ENCODE assay signal across 12 mouse cellular contexts in the genomic region with DNA sequence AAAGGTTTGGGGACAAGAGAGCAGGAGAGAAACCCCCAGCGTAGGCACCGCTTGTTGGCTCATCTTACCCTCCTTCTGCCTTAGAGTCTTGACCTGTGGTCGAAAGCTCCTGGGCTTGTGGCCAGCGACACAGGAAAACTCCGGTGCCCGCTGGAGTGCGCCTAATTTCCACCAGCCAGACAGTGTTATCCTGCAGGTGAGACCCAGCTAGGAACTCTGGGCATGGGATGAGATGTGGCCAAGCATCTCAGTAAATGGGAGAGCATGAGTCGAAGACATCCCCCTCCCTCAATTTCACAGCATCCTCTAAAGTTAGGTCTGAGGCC. TPM values are rescaled to one million over a fixed set of nuclear protein-coding genes. Genes with fewer than 3 reads are reported as not detected.
DNase-seq lines count a peak whose midpoint lies in the region; ATAC-seq and TF ChIP-seq lines count a peak whose summit lies in the region.
"Had no signal": no experiment of that assay in that cellular context is flagged by ENCODE, and none has a peak within 500 bp of the region (broad histone marks: within the 10 kb centered on the region; RNA-seq: fewer than 3 reads in every experiment).

No protein-coding gene starts in this region.

- no peaks in the 10 kb centered on the region for H3K9me3 ChIP-seq in forebrain, embryonic 10.5 days
- no peaks in the 10 kb centered on the region for H3K9me3 ChIP-seq in forebrain, postnatal 0 days (ENCODE audit: low read length)
- H3K9me3 ChIP-seq in heart, embryonic 16.5 days (replicated peaks; ENCODE audit: control insufficient read depth, low read length) = no peaks in the 10 kb centered on the region
- H3K9me3 ChIP-seq: limb, embryonic 13.5 days; megakaryocyte, embryonic 14.5 days had no signal

- no peaks in the 10 kb centered on the region for H3K27me3 ChIP-seq in forebrain, embryonic 10.5 days (ENCODE audit: poor library complexity, severe bottlenecking)
- H3K27me3 ChIP-seq in forebrain, postnatal 0 days (ENCODE audit: insufficient read depth, low read length) = no peaks in the 10 kb centered on the region
- H3K27me3 ChIP-seq in heart, embryonic 16.5 days (ENCODE audit: control insufficient read depth, insufficient read depth, low read length) = no peaks in the 10 kb centered on the region
- H3K27me3 ChIP-seq in small intestine, adult 2 months (ENCODE audit: control insufficient read depth, insufficient read depth, low read length) = no peaks in the 10 kb centered on the region
- H3K27me3 ChIP-seq: limb, embryonic 13.5 days had no signal

- peak overlapping the region; percentile 73 for H3K27ac ChIP-seq in forebrain, embryonic 10.5 days
- no peak overlapping the region for H3K27ac ChIP-seq in forebrain, postnatal 0 days (ENCODE audit: low read depth, low read length)
- H3K27ac ChIP-seq in heart, embryonic 16.5 days (ENCODE audit: low read length) = peak overlapping the region; percentile 88; the same call in 1 of the 2 replicates
- peak overlapping the region; percentile 81 for H3K27ac ChIP-seq in small intestine, adult 2 months (ENCODE audit: insufficient read depth, low read depth, low read length)
- H3K27ac ChIP-seq: limb, embryonic 13.5 days had no signal

- intact Hi-C loops in left cerebral cortex, postnatal 14 days (cut with DNase I) = no loop called here

- TF ChIP-seq CTCF in forebrain, postnatal 0 days (IDR thresholded peaks at IDR 0.05; ENCODE audit: low read depth) = no peak
- TF ChIP-seq CTCF in small intestine, adult 2 months (IDR thresholded peaks at IDR 0.05; ENCODE audit: extremely low read depth, insufficient read length, insufficient replicate concordance, low read depth, low read length) = no peak

- peaks cover 87% of the 10 kb centered on the region for H3K36me3 ChIP-seq in forebrain, embryonic 10.5 days (replicated peaks)
- peaks cover 66% of the 10 kb centered on the region for H3K36me3 ChIP-seq in forebrain, postnatal 0 days (ENCODE audit: insufficient read depth)
- H3K36me3 ChIP-seq in heart, embryonic 16.5 days (ENCODE audit: control insufficient read depth, insufficient read depth) = peaks cover 30% of the 10 kb centered on the region
- H3K36me3 ChIP-seq in small intestine, adult 2 months (ENCODE audit: control insufficient read depth, insufficient read depth, low read length) = peaks cover 43% of the 10 kb centered on the region

- peaks cover 65% of the 10 kb centered on the region for H3K4me1 ChIP-seq in forebrain, embryonic 10.5 days
- no peaks in the 10 kb centered on the region for H3K4me1 ChIP-seq in forebrain, postnatal 0 days (ENCODE audit: insufficient read depth)
- peaks cover 19% of the 10 kb centered on the region for H3K4me1 ChIP-seq in heart, embryonic 16.5 days (ENCODE audit: control insufficient read depth, insufficient read depth, low read length)
- peaks cover 27% of the 10 kb centered on the region for H3K4me1 ChIP-seq in small intestine, adult 2 months (ENCODE audit: control insufficient read depth, insufficient read depth, insufficient read length, low read length)

- H3K4me2 ChIP-seq in forebrain, postnatal 0 days (ENCODE audit: low read depth) = no peak overlapping the region
- H3K4me2 ChIP-seq in heart, embryonic 16.5 days (ENCODE audit: low read depth, low read length) = no peak overlapping the region
- H3K4me2 ChIP-seq: limb, embryonic 13.5 days; lung, embryonic 14.5 days had no signal

- no peak for DNase-seq in forebrain, embryonic 10.5 days (ENCODE audit: extremely low spot score, low spot score)
- no peak for DNase-seq in forebrain, postnatal 0 days
- DNase-seq in heart, adult 11 months = no peak
- DNase-seq in lung, postnatal 36 days = peak; percentile 51
- no peak for DNase-seq in lung, postnatal 4 days
- DNase-seq in left cerebral cortex, postnatal 14 days (ENCODE audit: low spot score in 2 of 2) = no peak
- DNase-seq: cerebellum, adult 9-10 months; lung, embryonic 14.5 days had no signal

- no peak overlapping the region for H3K4me3 ChIP-seq in forebrain, embryonic 10.5 days
- H3K4me3 ChIP-seq in forebrain, postnatal 0 days (ENCODE audit: low read depth, low read length) = no peak overlapping the region
- H3K4me3 ChIP-seq in heart, embryonic 16.5 days (ENCODE audit: low read length) = no peak overlapping the region
- no peak overlapping the region for H3K4me3 ChIP-seq in small intestine, adult 2 months (ENCODE audit: low read depth, low read length)
- H3K4me3 ChIP-seq: limb, embryonic 13.5 days; megakaryocyte, embryonic 14.5 days had no signal

- ATAC-seq in forebrain, postnatal 0 days = no peak
- no peak for ATAC-seq in heart, embryonic 16.5 days (replicated peaks; ENCODE audit: extremely low read depth, insufficient read depth, low FRiP score)

- WGBS in forebrain, embryonic 10.5 days = 92% methylated on average over 8 of the region's 8 CpGs
- 85% methylated on average over 8 of the region's 8 CpGs for WGBS in forebrain, postnatal 0 days
- 75% methylated on average over 8 of the region's 8 CpGs for WGBS in heart, embryonic 16.5 days
- WGBS in small intestine, adult 2 months = 89% methylated on average over 8 of the region's 8 CpGs

- no peak for TF ChIP-seq POLR2A in small intestine, adult 2 months (IDR thresholded peaks at IDR 0.05; ENCODE audit: low read depth, low read length)

- H3K9ac ChIP-seq in forebrain, postnatal 0 days = no peak overlapping the region
- H3K9ac ChIP-seq in heart, embryonic 16.5 days (ENCODE audit: low read length) = no peak overlapping the region
- H3K9ac ChIP-seq: limb, embryonic 13.5 days; lung, embryonic 14.5 days had no signal

RNA-seq across cellular contexts. Expression of gene Pik3c2b, which starts 39.9 kb away (rescaled TPM):
- 13.6 and 13.7 TPM in 2 replicates for polyA plus RNA-seq in forebrain, embryonic 10.5 days (2016; fragmentation: Nextera tagmentation; extraction: Ambion mirVana)
- total RNA-seq in forebrain, postnatal 0 days (2014; rRNA removed) = 17.1 and 18.3 TPM in 2 replicates
- 5.7 and 7.2 TPM in 2 replicates for polyA plus RNA-seq in forebrain, postnatal 0 days (2015; fragmentation: Nextera tagmentation; extraction: Ambion mirVana)
- polyA plus RNA-seq in heart, embryonic 16.5 days (2015; fragmentation: Nextera tagmentation; extraction: Ambion mirVana) = 9.5 and 10.1 TPM in 2 replicates
- polyA plus RNA-seq in small intestine, adult 2 months (2012; rRNA removed) = 13.2 and 23.9 TPM in 2 replicates
- 10 to 100 TPM; 17.2 to 18.8 TPM for total RNA-seq in left cerebral cortex, postnatal 14 days (2021)

RNA-seq across cellular contexts. Expression of gene Ppp1r15b, which starts 45.6 kb away (rescaled TPM):
- polyA plus RNA-seq in forebrain, embryonic 10.5 days (2016; fragmentation: Nextera tagmentation; extraction: Ambion mirVana) = 59.1 and 59.3 TPM in 2 replicates
- total RNA-seq in forebrain, postnatal 0 days (2014; rRNA removed) = 35.0 and 49.5 TPM in 2 replicates
- polyA plus RNA-seq in forebrain, postnatal 0 days (2015; fragmentation: Nextera tagmentation; extraction: Ambion mirVana) = 13.9 and 18.7 TPM in 2 replicates
- 22.3 and 25.1 TPM in 2 replicates for polyA plus RNA-seq in heart, embryonic 16.5 days (2015; fragmentation: Nextera tagmentation; extraction: Ambion mirVana)
- polyA plus RNA-seq in small intestine, adult 2 months (2012; rRNA removed) = 26.7 and 43.3 TPM in 2 replicates
- 10 to 100 TPM; 45.5 to 46.8 TPM for total RNA-seq in left cerebral cortex, postnatal 14 days (2021)

RNA-seq across cellular contexts. Expression of gene Mdm4, which starts 55.0 kb away (rescaled TPM):
- polyA plus RNA-seq in forebrain, embryonic 10.5 days (2016; fragmentation: Nextera tagmentation; extraction: Ambion mirVana) = 38.5 and 38.8 TPM in 2 replicates
- total RNA-seq in forebrain, postnatal 0 days (2014; rRNA removed) = 60.4 and 74.8 TPM in 2 replicates
- polyA plus RNA-seq in forebrain, postnatal 0 days (2015; fragmentation: Nextera tagmentation; extraction: Ambion mirVana) = 22.2 and 27.4 TPM in 2 replicates
- polyA plus RNA-seq in heart, embryonic 16.5 days (2015; fragmentation: Nextera tagmentation; extraction: Ambion mirVana) = 20.7 and 25.6 TPM in 2 replicates
- polyA plus RNA-seq in small intestine, adult 2 months (2012; rRNA removed) = 6.1 and 11.2 TPM in 2 replicates
- total RNA-seq in left cerebral cortex, postnatal 14 days (2021) = 10 to 100 TPM; 79.1 to 80.6 TPM
